Mouse (Mus musculus): ENCODE results near the gene Usp21.

The Usp21 gene

DNA sequence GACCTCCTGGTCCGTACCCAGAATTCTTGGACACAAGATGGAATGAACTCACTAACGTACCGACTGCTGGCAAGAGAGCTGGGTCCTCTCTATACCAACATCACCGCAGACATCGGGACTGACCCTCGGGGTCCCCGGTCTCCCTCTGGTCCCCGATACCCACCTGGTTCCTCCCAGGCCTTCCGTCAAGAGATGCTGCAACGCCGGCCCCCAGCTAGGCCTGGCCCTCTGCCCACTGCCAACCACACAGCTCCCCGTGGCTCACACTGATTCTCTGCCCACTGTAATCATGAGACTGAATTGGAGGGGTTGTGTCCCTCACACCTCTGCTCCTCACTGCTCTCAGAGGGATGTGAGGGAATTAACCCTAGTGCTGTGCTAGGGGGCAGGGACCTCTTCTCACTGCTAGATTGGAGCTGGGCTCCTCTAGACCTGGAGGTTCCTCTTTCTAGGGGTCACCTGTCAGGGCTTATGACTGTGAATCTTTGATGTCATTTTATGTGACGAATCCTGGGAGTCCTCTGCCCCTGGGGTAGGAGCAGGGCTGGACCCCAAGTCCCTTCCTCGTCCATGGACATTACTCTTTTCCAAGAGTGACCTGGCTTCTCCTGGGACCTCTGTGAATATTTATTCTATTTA is 11.6 kb downstream of the Usp21 start:
- no peak for TF ChIP-seq GATA4 (IDR thresholded peaks at IDR 0.05; ENCODE audit: insufficient replicate concordance, low read length)

DNA sequence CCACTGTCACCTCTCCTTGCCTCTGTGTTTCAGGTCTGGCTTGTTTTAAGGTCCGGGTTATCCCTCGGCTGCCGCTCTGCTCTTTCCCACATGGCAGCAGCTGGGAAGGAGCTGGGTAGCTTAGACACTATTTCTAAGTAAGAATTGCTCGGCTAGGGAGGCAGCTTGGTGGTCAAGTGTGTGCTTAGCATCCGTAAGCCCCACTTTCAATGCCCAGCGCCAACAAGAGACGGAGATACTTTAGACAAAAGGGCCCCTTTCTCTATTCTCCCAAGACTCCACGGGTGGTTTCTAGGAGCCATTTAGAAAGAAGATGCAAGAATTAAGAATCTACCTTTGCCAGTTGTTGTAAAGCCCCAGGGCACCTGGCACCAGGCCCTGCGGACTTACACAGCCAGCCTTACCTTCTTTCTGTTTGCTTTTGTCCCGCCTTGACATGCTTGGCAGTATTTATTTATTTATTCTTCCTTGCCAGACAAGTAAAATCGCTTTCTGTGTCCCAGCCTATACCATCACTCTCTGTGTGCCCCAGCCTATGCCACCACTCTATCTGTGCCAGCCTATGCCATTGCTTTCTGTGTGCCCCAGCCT is 12.6 kb downstream of the Usp21 start:
- TF ChIP-seq GATA4 (IDR thresholded peaks at IDR 0.05; ENCODE audit: insufficient replicate concordance, low read length): no peak

DNA sequence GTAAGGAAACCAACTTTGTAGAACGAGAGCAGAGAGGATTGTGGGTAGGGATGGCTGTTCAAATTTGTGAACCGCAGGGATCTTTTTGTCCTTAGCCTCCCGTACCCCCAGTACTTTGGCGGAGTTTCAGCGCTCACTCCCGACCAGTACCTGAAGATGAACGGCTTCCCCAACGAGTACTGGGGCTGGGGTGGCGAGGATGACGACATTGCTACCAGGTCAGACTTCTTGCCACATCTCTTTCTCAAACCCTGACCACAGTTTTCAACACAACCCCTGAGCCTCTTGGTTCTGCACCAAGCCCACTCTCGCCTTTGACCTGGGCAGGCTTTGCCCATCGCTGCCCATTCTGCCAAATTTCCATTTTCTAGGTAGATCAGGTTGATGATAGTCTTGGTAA is 13.6 kb downstream of the Usp21 start:
- TF ChIP-seq GATA4 (IDR thresholded peaks at IDR 0.05; ENCODE audit: insufficient replicate concordance, low read length): no peak

DNA sequence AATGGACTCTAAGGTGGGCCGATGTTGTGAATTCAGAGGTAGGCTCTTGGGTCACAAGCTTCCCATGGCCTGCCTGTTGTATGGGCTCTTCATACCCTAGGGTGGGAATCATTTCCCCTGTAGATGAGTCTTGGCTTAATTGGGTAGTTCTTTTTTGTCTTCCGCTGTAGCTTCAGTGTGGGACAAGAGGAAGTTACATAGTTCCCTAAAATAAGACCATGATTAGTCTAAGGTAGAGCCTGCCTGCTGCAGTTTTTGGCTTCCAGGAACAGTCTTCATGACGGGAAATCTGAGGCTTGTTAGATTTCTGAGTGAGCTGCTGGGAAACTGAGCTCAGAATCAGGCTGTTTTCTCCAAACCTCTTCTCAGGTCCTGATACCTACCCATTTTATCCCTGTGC is 15.7 kb downstream of the Usp21 start:
- TF ChIP-seq GATA4 (IDR thresholded peaks at IDR 0.05; ENCODE audit: insufficient replicate concordance, low read length): no peak

DNA sequence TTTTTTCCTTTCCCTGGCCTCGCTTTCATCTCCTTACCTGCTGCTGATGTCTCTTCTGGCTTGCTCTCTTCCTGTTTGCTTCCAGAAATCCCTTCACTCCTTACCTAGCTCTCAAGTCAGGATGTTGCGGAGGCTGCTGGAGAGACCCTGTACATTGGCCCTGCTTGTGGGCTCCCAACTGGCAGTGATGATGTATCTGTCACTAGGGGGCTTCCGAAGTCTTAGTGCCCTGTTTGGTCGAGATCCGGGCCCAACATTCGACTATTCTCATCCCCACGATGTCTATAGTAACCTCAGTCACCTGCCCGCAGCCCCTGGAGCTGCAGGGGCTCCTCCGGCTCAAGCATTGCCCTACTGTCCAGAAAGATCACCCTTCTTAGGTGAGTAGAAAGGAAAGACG is 16.2 kb downstream of the Usp21 start:
- TF ChIP-seq GATA4 (IDR thresholded peaks at IDR 0.05; ENCODE audit: insufficient replicate concordance, low read length): no peak

DNA sequence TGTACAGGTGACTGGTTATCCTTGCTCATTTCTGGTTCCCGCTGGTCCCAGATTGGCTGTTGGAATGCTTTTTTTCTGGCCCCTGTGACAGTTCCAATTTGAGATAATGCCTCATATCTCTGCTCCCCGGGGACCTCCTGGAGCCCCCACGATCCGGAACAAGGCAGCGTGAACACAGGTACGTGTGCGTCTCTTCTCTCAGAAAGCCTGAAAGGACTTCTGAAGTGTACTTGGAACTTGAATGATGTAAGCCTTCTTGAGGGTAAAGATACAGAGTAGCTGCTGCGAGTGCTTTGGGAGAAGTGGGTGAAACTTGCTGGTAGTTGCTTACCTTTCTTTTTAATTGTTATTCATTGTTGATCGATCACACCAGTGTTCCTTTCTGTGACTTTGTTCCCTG is 16.6 kb downstream of the Usp21 start:
- no peak for TF ChIP-seq GATA4 (IDR thresholded peaks at IDR 0.05; ENCODE audit: insufficient replicate concordance, low read length)

DNA sequence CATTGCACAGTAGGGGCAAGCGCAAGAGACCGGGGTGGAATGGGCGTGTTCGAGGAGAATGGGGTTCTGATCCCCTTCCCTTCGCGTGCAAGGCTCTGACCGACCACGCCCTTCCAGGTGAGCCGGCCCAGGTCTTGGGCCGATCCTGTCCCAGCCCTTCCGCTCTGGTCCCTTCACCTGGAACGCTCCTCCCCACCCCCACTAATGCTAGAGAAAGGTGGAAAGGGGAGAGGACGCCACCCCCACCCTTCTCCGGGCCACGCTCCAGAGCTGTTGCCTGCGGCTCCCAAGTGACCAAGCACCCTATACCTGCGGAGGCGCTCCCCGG is 17.3 kb downstream of the Usp21 start:
- TF ChIP-seq GATA4 (IDR thresholded peaks at IDR 0.05; ENCODE audit: insufficient replicate concordance, low read length): no peak; the same call in 1 of the 2 replicates

DNA sequence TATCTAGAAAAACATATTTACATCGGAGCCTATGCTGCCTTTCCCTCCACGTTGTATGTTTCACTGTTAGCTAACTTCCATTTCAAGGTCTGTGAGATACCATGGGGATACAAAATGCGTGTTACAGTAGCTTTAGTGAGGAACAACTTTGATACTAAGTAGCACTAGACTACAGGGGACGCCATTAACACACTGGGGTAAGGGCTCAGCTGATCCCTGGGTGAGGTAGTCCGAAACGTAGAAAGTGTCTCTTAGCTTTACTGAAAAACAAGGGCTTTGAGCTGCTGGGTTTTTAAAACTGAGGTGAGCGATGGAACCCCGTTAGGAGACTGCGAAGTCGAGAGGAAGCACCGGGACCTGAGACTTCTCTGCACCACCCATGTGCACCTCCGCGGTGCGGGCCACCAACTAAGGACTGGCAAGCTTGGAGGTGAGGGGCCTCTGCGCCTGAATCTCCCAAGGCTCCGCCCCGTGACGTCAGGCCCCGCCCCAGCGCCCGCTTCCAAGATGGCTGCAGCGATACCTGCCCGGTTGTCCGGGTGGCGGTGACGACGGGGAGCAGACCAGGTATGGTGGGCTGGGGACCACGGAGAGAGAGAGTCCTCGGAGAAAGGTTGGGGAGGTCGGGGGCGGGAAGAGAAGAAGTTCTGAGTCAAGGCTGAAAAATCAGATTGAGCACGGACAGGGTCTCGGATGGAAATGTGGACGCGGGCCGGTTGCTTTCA is 17.8 kb downstream of the Usp21 start, which contains the start of gene B4galt3:
TSS of gene B4galt3 (plus strand) at position 481 of the 725 bp plus-strand sequence.
- TF ChIP-seq GATA4 (IDR thresholded peaks at IDR 0.05; ENCODE audit: insufficient replicate concordance, low read length): no peak; the same call in 1 of the 2 replicates

DNA sequence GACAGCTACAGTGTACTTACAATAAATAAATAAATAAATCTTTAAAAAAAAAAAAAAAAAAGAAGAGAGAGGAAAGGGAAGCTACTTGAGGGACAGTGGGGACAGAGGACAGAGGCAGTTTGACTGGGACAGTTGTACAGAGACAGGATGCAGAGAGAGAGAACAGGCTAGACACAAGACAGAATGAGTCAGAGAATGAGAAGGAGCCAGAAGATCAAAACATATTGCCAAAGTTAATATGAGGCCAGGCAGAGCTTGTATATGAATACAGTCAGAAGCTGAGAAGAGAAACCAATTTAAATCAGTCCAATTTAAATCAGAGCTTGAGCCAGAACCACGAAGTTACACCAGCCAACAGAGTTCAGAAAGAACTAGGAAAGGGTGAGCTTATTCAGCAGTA is 19.4 kb downstream of the Usp21 start:
- no peak for TF ChIP-seq GATA4 (IDR thresholded peaks at IDR 0.05; ENCODE audit: insufficient replicate concordance, low read length)

DNA sequence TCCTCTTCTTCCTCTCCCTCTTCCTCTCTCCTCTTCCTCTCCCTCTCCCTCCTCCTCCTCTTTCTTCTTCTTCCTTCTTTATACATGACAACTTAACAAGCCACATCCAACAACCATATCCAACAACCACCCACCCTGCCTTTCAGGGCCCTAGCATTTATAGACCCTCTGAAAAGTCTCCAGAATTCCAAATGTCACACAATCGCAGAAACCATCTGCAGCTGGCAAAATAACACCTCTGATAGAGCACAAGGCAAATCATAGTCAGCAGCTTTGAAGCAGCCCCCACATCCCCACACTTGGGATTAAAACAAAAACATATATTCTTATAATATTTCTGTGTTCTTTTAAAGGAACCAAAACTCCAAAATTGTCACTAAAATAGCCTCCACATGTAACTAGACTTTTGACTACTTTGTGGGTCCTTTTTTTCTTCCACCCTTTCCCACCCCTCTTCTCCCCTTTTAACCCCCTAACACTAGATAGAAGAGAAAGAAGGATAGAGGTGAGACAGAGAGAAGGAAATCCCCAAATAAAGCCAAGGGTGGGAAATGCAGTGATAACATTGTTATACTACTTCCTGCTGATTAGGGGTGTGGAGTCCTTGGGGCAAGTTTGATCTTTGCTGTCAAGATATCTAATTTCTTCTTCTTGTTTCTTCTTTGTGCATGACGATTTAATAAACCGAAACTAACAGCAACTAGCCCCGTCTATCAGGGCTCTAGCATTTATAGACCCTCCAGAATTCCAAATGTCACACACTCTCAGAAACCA is 21.6 kb downstream of the Usp21 start:
- peak; percentile 92 for TF ChIP-seq GATA4 (IDR thresholded peaks at IDR 0.05; ENCODE audit: insufficient replicate concordance, low read length)

DNA sequence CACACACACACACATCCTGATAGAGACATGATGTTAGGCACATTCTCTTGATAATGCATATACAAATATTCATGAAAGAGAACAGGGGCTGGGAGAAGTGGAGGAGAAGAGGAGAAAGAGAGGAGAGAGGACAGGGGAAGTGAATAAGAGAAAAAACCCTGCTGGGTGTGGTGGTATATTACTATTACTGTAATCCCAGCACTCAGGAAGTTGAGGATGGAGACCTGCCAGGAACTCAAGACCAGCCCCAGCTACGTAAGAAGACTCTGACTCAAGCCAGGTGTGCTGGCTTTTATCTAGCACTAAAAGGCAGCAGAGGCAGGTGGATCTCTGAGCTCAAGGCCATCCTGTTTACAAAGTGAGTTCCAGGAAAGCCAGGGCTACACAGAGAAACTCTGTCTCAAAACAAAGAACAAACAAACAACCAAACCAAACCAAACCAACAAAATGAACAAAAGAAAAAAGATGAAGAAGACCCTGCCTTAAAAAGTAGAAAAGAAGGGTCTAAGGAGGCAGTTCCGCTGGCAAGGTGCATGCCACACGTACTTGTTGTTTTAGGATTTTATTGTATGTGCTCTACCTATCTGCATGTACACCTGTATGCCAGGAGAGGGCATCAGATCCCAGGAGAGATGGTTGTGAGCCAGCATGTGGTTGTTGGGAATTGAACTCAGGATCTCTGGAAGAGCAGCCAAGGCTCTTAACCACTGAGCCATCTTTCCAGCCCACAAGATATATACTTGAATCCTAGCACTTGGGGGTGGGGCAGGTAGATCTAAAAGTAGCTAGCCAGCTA is 23.9 kb downstream of the Usp21 start:
- no peak for TF ChIP-seq GATA4 (IDR thresholded peaks at IDR 0.05; ENCODE audit: insufficient replicate concordance, low read length)

DNA sequence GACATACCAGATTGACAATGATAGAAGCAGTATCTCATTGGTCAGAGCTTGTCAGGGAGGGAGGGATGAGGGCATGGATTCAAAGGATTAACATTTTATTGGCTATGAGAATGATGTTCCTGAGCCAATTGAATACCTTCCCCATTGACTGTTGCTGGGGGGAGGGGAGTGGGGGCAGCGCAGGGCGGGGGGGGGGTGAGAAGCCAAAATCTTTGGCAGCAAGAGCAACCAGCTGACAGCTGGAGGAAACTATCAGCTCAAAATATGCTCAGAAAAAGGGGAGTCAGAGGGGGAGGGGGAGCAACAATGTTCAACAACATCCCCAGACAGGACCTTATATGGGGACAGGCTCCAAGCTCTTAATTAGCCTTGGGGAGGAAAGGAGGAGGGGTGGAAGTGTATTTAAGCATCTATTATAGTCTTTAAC is 24.6 kb downstream of the Usp21 start:
- TF ChIP-seq GATA4 (IDR thresholded peaks at IDR 0.05; ENCODE audit: insufficient replicate concordance, low read length): no peak

DNA sequence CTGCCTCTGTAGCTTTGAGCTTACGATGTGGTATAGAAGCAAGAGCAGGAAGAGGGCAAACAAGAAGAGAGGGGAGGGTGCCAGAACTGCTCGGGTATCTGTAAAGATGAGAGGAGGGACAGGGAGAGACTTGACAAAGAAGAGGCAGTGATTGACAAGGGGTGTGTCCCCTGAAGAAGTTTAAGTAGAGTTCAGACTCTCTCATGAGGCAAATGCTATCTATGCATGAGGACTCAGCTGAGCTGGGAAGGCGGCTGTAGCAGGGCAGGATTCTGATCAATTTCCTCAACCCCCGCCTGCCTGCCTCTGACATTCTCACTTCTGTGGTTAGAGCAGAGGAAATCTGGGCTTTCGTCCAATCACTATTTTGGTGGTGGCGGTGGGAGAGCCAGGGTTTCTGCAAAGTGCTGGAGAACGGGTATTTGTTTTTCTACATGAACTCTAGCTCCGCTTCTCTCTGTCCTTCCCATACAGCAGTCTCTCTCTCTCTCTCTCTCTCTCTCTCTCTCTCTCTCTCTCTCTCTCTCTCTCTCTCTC is 25.1 kb downstream of the Usp21 start:
- TF ChIP-seq GATA4 (IDR thresholded peaks at IDR 0.05; ENCODE audit: insufficient replicate concordance, low read length): no peak

DNA sequence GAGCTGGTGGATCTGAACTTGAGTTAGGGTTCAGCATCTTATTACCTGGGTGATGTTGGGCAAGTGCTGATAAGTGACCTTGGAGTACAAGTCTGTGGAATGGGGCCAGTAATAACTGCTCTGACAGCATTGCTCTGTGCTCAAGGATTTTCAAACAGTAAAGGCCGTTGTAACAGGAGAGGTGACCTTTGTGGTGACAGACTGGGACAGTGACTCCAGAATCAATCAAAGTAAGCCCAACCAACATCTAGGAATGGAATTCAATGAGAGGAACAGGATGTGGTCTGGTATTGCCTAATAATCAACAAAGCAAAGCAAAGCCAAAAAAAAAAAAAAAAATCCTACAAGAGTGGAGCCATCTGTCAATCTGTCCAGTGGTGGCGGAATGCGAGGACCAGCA is 27.5 kb downstream of the Usp21 start:
- TF ChIP-seq GATA4 (IDR thresholded peaks at IDR 0.05; ENCODE audit: insufficient replicate concordance, low read length): no peak

DNA sequence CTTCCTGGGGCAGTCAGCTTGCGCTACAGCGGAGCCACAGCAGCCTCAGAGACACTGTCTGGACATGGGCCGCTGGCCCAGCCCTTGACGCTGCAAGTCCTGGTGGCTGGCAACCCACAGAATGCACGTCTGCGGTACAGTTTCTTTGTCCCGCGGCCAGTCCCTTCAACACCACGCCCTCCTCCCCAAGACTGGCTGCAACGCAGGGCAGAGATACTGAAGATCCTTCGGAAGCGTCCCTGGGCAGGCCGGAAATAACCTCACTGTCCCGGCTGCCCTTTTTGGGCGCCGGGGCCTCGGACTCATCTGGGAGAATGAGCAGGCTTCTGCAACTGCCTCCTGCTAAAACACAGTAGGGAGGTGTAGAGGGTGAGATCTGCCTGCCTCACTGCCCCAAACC is 28.9 kb downstream of the Usp21 start:
- no peak for TF ChIP-seq GATA4 (IDR thresholded peaks at IDR 0.05; ENCODE audit: insufficient replicate concordance, low read length)

Data from liver, adult (tissue).